Mouse (Mus musculus) urinary bladder, postnatal 0 days (tissue): ENCODE data around the gene Fam19a3. TPM values are rescaled to one million over a fixed set of nuclear protein-coding genes. Genes with fewer than 3 reads are reported as not detected.

Experiments
- polyA plus RNA-seq: library from polyadenylated mRNA; unstranded; fragments of >200 nt; fragmentation: Nextera tagmentation; extraction: Ambion mirVana; gene quantifications from 2 replicates; pipeline ENCODE4 v1.2.1, GENCODE M21; 2015

Gene Fam19a3
- not detected in 2 replicates for polyA plus RNA-seq

GRCm38 (mm10) chr3:104781471-104781903 is at the start of gene Fam19a3:
Gene Fam19a3, minus strand, starts transcription at chr3:104781840.

DNA sequence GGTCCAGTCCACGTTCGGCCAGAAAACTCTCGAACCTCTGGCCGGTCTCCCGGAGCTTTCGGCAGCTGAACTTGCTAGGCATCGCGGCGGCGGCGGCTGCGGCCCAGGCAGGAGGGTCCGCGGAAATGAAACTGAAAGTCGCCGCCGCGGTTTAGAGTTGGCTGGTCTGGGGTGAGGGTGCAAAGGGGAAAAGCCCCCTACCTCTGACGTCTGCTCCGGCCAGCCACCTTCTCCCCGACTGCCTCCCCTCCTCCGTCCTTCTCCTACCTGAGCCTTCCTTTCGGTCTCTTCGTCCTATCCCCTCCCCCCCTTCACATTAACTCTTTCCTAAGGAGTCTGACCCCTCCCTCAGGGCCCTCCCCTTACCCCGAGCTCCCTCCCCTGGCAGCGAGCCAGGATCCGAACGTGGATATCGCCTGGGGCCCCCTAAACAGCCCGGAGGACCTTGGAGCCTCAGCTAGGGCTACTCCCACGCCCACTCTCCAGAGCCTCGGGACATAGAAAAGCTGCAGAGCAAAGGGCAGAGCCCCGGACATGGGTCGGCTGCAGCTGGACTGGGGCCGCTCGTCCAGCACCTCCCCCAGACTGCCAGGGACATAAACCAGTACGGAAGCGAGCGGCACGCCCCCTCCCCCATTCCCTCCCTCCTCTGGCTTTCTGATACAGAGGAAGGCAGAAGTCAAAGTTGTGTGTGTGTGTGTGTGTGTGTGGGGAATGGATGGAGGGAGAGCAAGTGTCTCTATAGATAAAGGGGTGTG is 36.5 kb upstream of the Fam19a3 start, which contains the start of gene Mov10:
Mov10 (minus strand) TSS at position 573 of the 758 bp plus-strand sequence.

DNA sequence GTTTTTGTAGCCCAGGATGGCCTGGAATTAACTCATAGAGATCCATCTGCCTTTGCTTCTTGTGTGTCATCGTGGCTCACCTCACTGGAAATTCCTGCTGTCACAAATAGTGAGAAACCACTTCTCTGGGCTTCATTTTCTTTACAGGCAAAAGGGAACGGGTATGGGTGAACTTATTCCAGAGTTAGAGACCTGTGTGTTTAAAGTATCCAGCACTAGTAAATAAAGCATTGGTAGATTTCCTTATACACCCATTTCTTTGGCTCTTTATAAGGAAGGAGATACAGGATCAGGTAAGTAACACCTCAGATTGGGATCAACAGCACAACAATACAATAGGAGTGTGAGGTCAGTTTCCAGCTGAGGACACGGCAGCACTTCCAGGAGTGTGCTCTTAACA is 6.4 kb upstream of the Fam19a3 start, which contains the start of gene Rhoc:
Rhoc (plus strand) TSS at position 301 of the 400 bp plus-strand sequence.

DNA sequence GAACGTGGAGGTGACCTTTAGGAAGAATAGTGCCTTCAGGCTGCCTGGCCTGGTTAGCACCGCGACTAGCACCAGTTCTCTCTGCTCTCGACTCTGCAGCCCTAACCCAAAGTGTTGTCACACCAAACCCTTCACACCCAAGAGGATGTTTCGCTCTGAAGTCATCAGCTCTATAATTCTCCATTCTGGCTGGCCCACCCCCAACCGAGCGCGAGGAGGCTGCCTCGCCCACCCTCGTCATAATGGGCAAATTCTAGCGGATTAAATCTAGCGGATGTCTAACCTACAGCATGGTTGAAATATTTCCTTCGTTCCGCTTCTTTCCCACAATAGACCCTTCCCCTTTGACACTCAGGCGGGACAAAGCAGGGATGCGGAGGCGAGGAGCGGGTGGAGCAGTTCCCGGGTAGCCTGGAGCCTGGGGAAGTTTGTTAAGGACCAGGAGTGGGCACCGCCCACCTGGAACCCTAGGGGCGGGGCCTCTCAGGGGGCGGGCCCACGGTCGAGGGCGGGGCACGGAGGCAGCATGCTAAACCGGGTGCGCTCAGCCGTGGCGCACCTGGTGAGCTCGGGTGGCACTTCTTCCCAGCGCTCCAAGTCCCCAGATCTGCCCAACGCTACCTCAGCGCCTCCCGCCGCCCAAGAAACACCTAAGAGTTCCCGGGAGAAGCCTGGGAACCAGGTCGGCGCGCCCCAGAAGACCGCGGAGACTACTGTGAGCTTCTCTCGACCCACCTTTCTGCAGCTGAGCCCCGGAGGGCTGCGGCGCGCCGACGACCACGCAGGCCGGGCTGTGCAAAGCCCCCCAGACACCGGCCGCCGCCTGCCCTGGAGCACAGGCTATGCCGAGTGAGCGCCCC is 849 bp downstream of the Fam19a3 start, which contains the start of gene Ppm1j:
Ppm1j (plus strand) TSS at position 496 of the 860 bp plus-strand sequence.

Other genes with a start within 250 kb of the Fam19a3 start
- 30.8 and 39.5 TPM in 2 replicates for gene Slc16a1, start 143.2 kb downstream of the Fam19a3 start, polyA plus RNA-seq
- gene Ppm1j, start 784 bp downstream of the Fam19a3 start, polyA plus RNA-seq = 1.2 and 1.3 TPM in 2 replicates
- 166 and 188 TPM in 2 replicates for gene Rhoc, start 6.5 kb upstream of the Fam19a3 start, polyA plus RNA-seq
- gene Mov10, start 36.7 kb upstream of the Fam19a3 start, polyA plus RNA-seq = 13.3 and 14.5 TPM in 2 replicates
- 25.7 and 30.1 TPM in 2 replicates for gene St7l, start 82.2 kb upstream of the Fam19a3 start, polyA plus RNA-seq
- 122 and 134 TPM in 2 replicates for gene Capza1, start 82.7 kb upstream of the Fam19a3 start, polyA plus RNA-seq
- gene Wnt2b, start 180.1 kb upstream of the Fam19a3 start, polyA plus RNA-seq = 2.0 and 2.3 TPM in 2 replicates